Mouse (Mus musculus) erythroblast, embryonic 14.5 days (primary cell): ENCODE data around the gene Aspdh.

Source experiments
- GATA1 ChIP-seq: IDR thresholded peaks from 2 replicates; pipeline ENCODE4 v1.6.1; 2012; ENCODE audit warnings: low read length, inconsistent platforms, mixed read lengths
- TAL1 ChIP-seq: IDR thresholded peaks from 3 replicates; pipeline ENCODE4 v1.6.1; 2012; ENCODE audit warnings: low read length, inconsistent platforms, mixed read lengths

GRCm38 (mm10) chr7:44456302-44456701, 8.9 kb upstream of the Aspdh start:
- TF ChIP-seq TAL1 (no peak), GATA1 (no peak)
